Mouse (Mus musculus): ENCODE results near the gene Gtf3c1. TPM values are rescaled to one million over a fixed set of nuclear protein-coding genes. Genes with fewer than 3 reads are reported as not detected.
"Not testable (repeated sequence)": the region's sequence is repeated elsewhere in the genome, so short reads cannot be mapped to it uniquely, and the experiment has no call there.

The Gtf3c1 gene
- 100 to 1,000 TPM; 108 to 110 TPM for total RNA-seq (2021)

- DNase-seq: peak; percentile 100
These were observed at the start of gene Gtf3c1, which contains the start of gene D430042O09Rik for GRCm38 (mm10) chr7:125707593-125708022. Gene Gtf3c1 (minus strand): TSS chr7:125707780. Gene D430042O09Rik (plus strand): TSS chr7:125707888.

GRCm38 (mm10) chr7:125756806-125757205 lies 49.2 kb upstream of the Gtf3c1 start:
- no peak for DNase-seq

- no peak for DNase-seq
These were observed 45.7 kb upstream of the Gtf3c1 start for GRCm38 (mm10) chr7:125753326-125753715.

GRCm38 (mm10) chr7:125752699-125753325 lies 45.2 kb upstream of the Gtf3c1 start:
- DNase-seq: no peak

GRCm38 (mm10) chr7:125748186-125748585 lies 40.6 kb upstream of the Gtf3c1 start:
- DNase-seq: no peak

GRCm38 (mm10) chr7:125747316-125747690 lies 39.7 kb upstream of the Gtf3c1 start:
- DNase-seq: no peak

GRCm38 (mm10) chr7:125746621-125747315 lies 39.2 kb upstream of the Gtf3c1 start:
- DNase-seq: no peak

- no peak for DNase-seq
These were observed 37.2 kb upstream of the Gtf3c1 start for GRCm38 (mm10) chr7:125744774-125745173.

GRCm38 (mm10) chr7:125741271-125741703 lies 33.7 kb upstream of the Gtf3c1 start:
- DNase-seq: no peak

- no peak for DNase-seq
These were observed 32.9 kb upstream of the Gtf3c1 start for GRCm38 (mm10) chr7:125740521-125740920.

- no peak for DNase-seq
These were observed 28.9 kb upstream of the Gtf3c1 start for GRCm38 (mm10) chr7:125736366-125737015.

GRCm38 (mm10) chr7:125733791-125734190 lies 26.2 kb upstream of the Gtf3c1 start:
- no peak for DNase-seq

GRCm38 (mm10) chr7:125731679-125732078 lies 24.1 kb upstream of the Gtf3c1 start:
- no peak for DNase-seq

GRCm38 (mm10) chr7:125723189-125723972 lies 15.8 kb upstream of the Gtf3c1 start:
- peak; percentile 60 to 67 for DNase-seq

GRCm38 (mm10) chr7:125722127-125722526 lies 14.5 kb upstream of the Gtf3c1 start:
- no peak for DNase-seq

- DNase-seq: no peak
These were observed 13.5 kb upstream of the Gtf3c1 start for GRCm38 (mm10) chr7:125721033-125721432.

- no peak for DNase-seq
These were observed 12.8 kb upstream of the Gtf3c1 start for GRCm38 (mm10) chr7:125720370-125720769.

- DNase-seq: no peak
These were observed 10.0 kb upstream of the Gtf3c1 start for GRCm38 (mm10) chr7:125717612-125718011.

- no peak for DNase-seq
These were observed 9.1 kb upstream of the Gtf3c1 start for GRCm38 (mm10) chr7:125716724-125717123.

- DNase-seq: no peak
These were observed 7.2 kb upstream of the Gtf3c1 start for GRCm38 (mm10) chr7:125714803-125715202.

- DNase-seq: not testable (repeated sequence)
These were observed 6.0 kb upstream of the Gtf3c1 start for GRCm38 (mm10) chr7:125713542-125714055.

- DNase-seq: no peak
These were observed 520 bp upstream of the Gtf3c1 start for GRCm38 (mm10) chr7:125708100-125708499.
